Mouse (Mus musculus) small intestine, adult 2 months (tissue): ENCODE measurements around the gene Gm49387.

Experiments
- CTCF ChIP-seq: fragments of 200-500 bp; IDR thresholded peaks from 2 replicates; pipeline ENCODE4 v1.5.1; 2012; ENCODE audit warnings: low read depth, mild to moderate bottlenecking, control low read depth, inconsistent platforms, low read length, moderate library complexity, mixed read lengths; ENCODE audit not compliant: insufficient replicate concordance, insufficient read length; ENCODE audit errors: extremely low read depth
- POLR2A ChIP-seq: fragments of 200-500 bp; IDR thresholded peaks from 2 replicates; pipeline ENCODE4 v1.6.1; 2012; ENCODE audit warnings: low read depth, mild to moderate bottlenecking, control low read depth, inconsistent platforms, low read length, moderate library complexity

DNA sequence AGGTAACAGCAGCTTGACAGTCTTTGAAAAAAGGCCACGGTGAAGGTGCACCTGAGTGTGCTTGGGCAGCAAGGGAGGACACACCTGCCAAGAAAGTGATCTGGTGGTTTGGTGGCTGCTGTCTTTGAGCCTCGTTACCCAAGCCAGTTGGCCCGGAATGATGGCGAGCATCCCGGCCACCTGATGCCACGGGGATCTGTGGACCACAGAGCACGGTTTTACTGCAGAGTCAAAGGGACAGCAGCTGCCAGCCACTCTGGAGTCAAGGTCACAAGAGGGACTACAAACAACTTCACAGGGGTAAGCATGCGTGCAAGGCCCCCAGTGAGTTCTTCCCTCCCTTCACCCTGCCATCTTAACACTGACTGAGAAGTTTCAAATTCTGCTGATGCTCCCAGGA lies 83.4 kb downstream of the Gm49387 start:
- TF ChIP-seq CTCF (no peak), POLR2A (no peak)
